Mouse (Mus musculus): Measurements from ENCODE around the gene Dock3. TPM values are rescaled to one million over a fixed set of nuclear protein-coding genes. Genes with fewer than 3 reads are reported as not detected.

Dock3 gene
- polyA plus RNA-seq, 1 experiment from 2014 or later, result 0.46 TPM

GRCm38 (mm10) chr9:106958452-106958851, 273.3 kb downstream of the Dock3 start:
- DNase-seq (ENCODE audit: low spot score) (no peak), ATAC-seq (replicated peaks; ENCODE audit: insufficient number of reproducible peaks, low FRiP score, low TSS enrichment, low read depth) (no peak)
- Histone ChIP-seq H3K4me3 (ENCODE audit: low read depth, low read length) (no peak overlapping the region), H3K4me1 (ENCODE audit: control insufficient read depth, insufficient read depth, low read length) (no peaks in the 10 kb centered on the region), H3K9ac (replicated peaks; ENCODE audit: low read length) (no peak overlapping the region), H3K9me3 (replicated peaks; ENCODE audit: control insufficient read depth, low read length) (no peaks in the 10 kb centered on the region), H3K4me2 (ENCODE audit: low read depth, low read length) (no peak overlapping the region), H3K27ac (replicated peaks; ENCODE audit: low read depth, low read length) (no peak overlapping the region), H3K36me3 (replicated peaks; ENCODE audit: control insufficient read depth, insufficient read depth, low read depth, low read length) (no peaks in the 10 kb centered on the region), H3K27me3 (ENCODE audit: control insufficient read depth, insufficient read depth, low read length) (no peaks in the 10 kb centered on the region)
- WGBS, result 83% methylated on average over 1 of the region's 1 CpGs

- H3K36me3 ChIP-seq (replicated peaks; ENCODE audit: control insufficient read depth, insufficient read depth, low read depth, low read length), result no peaks in the 10 kb centered on the region
- H3K27me3 ChIP-seq (ENCODE audit: control insufficient read depth, insufficient read depth, low read length), result no peaks in the 10 kb centered on the region
- ATAC-seq (replicated peaks; ENCODE audit: insufficient number of reproducible peaks, low FRiP score, low TSS enrichment, low read depth) (no peak), DNase-seq (ENCODE audit: low spot score) (no peak)
- no peaks in the 10 kb centered on the region for H3K9me3 ChIP-seq (replicated peaks; ENCODE audit: control insufficient read depth, low read length)
- H3K4me3 ChIP-seq (ENCODE audit: low read depth, low read length), result no peak overlapping the region
- no peak overlapping the region for H3K4me2 ChIP-seq (ENCODE audit: low read depth, low read length)
- H3K27ac ChIP-seq (replicated peaks; ENCODE audit: low read depth, low read length), result no peak overlapping the region
- H3K9ac ChIP-seq (replicated peaks; ENCODE audit: low read length), result no peak overlapping the region
- no peaks in the 10 kb centered on the region for H3K4me1 ChIP-seq (ENCODE audit: control insufficient read depth, insufficient read depth, low read length)
These were observed 276.2 kb downstream of the Dock3 start for GRCm38 (mm10) chr9:106955486-106955885.

- Histone ChIP-seq H3K4me3 (ENCODE audit: low read depth, low read length) (no peak overlapping the region), H3K27ac (replicated peaks; ENCODE audit: low read depth, low read length) (no peak overlapping the region), H3K36me3 (replicated peaks; ENCODE audit: control insufficient read depth, insufficient read depth, low read depth, low read length) (no peaks in the 10 kb centered on the region), H3K4me2 (ENCODE audit: low read depth, low read length) (no peak overlapping the region), H3K9me3 (replicated peaks; ENCODE audit: control insufficient read depth, low read length) (no peaks in the 10 kb centered on the region), H3K4me1 (ENCODE audit: control insufficient read depth, insufficient read depth, low read length) (no peaks in the 10 kb centered on the region), H3K27me3 (ENCODE audit: control insufficient read depth, insufficient read depth, low read length) (no peaks in the 10 kb centered on the region), H3K9ac (replicated peaks; ENCODE audit: low read length) (no peak overlapping the region)
- WGBS, result 92% methylated on average over 1 of the region's 1 CpGs
- DNase-seq (ENCODE audit: low spot score) (no peak), ATAC-seq (replicated peaks; ENCODE audit: insufficient number of reproducible peaks, low FRiP score, low TSS enrichment, low read depth) (no peak)
These were observed 296.7 kb downstream of the Dock3 start for GRCm38 (mm10) chr9:106934998-106935397.

- no peak overlapping the region for H3K4me3 ChIP-seq (ENCODE audit: low read depth, low read length)
- H3K4me2 ChIP-seq (ENCODE audit: low read depth, low read length), result no peak overlapping the region
- H3K27me3 ChIP-seq (ENCODE audit: control insufficient read depth, insufficient read depth, low read length), result no peaks in the 10 kb centered on the region
- ATAC-seq (replicated peaks; ENCODE audit: insufficient number of reproducible peaks, low FRiP score, low TSS enrichment, low read depth), result no peak
- H3K36me3 ChIP-seq (replicated peaks; ENCODE audit: control insufficient read depth, insufficient read depth, low read depth, low read length), result no peaks in the 10 kb centered on the region
- DNase-seq (ENCODE audit: low spot score), result no peak
- H3K4me1 ChIP-seq (ENCODE audit: control insufficient read depth, insufficient read depth, low read length), result no peaks in the 10 kb centered on the region
- H3K9ac ChIP-seq (replicated peaks; ENCODE audit: low read length), result no peak overlapping the region
- H3K27ac ChIP-seq (replicated peaks; ENCODE audit: low read depth, low read length), result no peak overlapping the region
- WGBS, result 84% methylated on average over 6 of the region's 6 CpGs
- no peaks in the 10 kb centered on the region for H3K9me3 ChIP-seq (replicated peaks; ENCODE audit: control insufficient read depth, low read length)
These were observed 316.8 kb downstream of the Dock3 start for GRCm38 (mm10) chr9:106914878-106915277.

- Histone ChIP-seq H3K9ac (replicated peaks; ENCODE audit: low read length) (no peak overlapping the region), H3K27me3 (ENCODE audit: control insufficient read depth, insufficient read depth, low read length) (no peaks in the 10 kb centered on the region), H3K27ac (replicated peaks; ENCODE audit: low read depth, low read length) (no peak overlapping the region), H3K9me3 (replicated peaks; ENCODE audit: control insufficient read depth, low read length) (no peaks in the 10 kb centered on the region), H3K4me1 (ENCODE audit: control insufficient read depth, insufficient read depth, low read length) (no peaks in the 10 kb centered on the region), H3K36me3 (replicated peaks; ENCODE audit: control insufficient read depth, insufficient read depth, low read depth, low read length) (no peaks in the 10 kb centered on the region), H3K4me2 (ENCODE audit: low read depth, low read length) (no peak overlapping the region), H3K4me3 (ENCODE audit: low read depth, low read length) (no peak overlapping the region)
- DNase-seq (ENCODE audit: low spot score) (peak; percentile 26), ATAC-seq (replicated peaks; ENCODE audit: insufficient number of reproducible peaks, low FRiP score, low TSS enrichment, low read depth) (no peak)
- 23% methylated on average over 1 of the region's 1 CpGs for WGBS
These were observed 317.9 kb downstream of the Dock3 start for GRCm38 (mm10) chr9:106913759-106914158.

- no peaks in the 10 kb centered on the region for H3K27me3 ChIP-seq (ENCODE audit: control insufficient read depth, insufficient read depth, low read length)
- H3K4me3 ChIP-seq (ENCODE audit: low read depth, low read length), result no peak overlapping the region
- DNase-seq (ENCODE audit: low spot score) (no peak), ATAC-seq (replicated peaks; ENCODE audit: insufficient number of reproducible peaks, low FRiP score, low TSS enrichment, low read depth) (no peak)
- WGBS, result 67% methylated on average over 1 of the region's 1 CpGs
- H3K36me3 ChIP-seq (replicated peaks; ENCODE audit: control insufficient read depth, insufficient read depth, low read depth, low read length), result no peaks in the 10 kb centered on the region
- no peaks in the 10 kb centered on the region for H3K9me3 ChIP-seq (replicated peaks; ENCODE audit: control insufficient read depth, low read length)
- H3K9ac ChIP-seq (replicated peaks; ENCODE audit: low read length), result no peak overlapping the region
- no peaks in the 10 kb centered on the region for H3K4me1 ChIP-seq (ENCODE audit: control insufficient read depth, insufficient read depth, low read length)
- H3K4me2 ChIP-seq (ENCODE audit: low read depth, low read length), result no peak overlapping the region
- no peak overlapping the region for H3K27ac ChIP-seq (replicated peaks; ENCODE audit: low read depth, low read length)
These were observed 320.1 kb downstream of the Dock3 start for GRCm38 (mm10) chr9:106911624-106912023.

GRCm38 (mm10) chr9:106908715-106909114, 323.0 kb downstream of the Dock3 start:
- Histone ChIP-seq H3K27ac (replicated peaks; ENCODE audit: low read depth, low read length) (no peak overlapping the region), H3K4me3 (ENCODE audit: low read depth, low read length) (no peak overlapping the region), H3K4me2 (ENCODE audit: low read depth, low read length) (no peak overlapping the region), H3K9ac (replicated peaks; ENCODE audit: low read length) (no peak overlapping the region), H3K9me3 (replicated peaks; ENCODE audit: control insufficient read depth, low read length) (no peaks in the 10 kb centered on the region), H3K36me3 (replicated peaks; ENCODE audit: control insufficient read depth, insufficient read depth, low read depth, low read length) (no peaks in the 10 kb centered on the region), H3K4me1 (ENCODE audit: control insufficient read depth, insufficient read depth, low read length) (no peaks in the 10 kb centered on the region), H3K27me3 (ENCODE audit: control insufficient read depth, insufficient read depth, low read length) (no peaks in the 10 kb centered on the region)
- 48% methylated on average over 5 of the region's 5 CpGs for WGBS
- DNase-seq (ENCODE audit: low spot score), result peak; percentile 30
- no peak for ATAC-seq (replicated peaks; ENCODE audit: insufficient number of reproducible peaks, low FRiP score, low TSS enrichment, low read depth)

GRCm38 (mm10) chr9:106908174-106908573, 323.5 kb downstream of the Dock3 start:
- DNase-seq (ENCODE audit: low spot score), result no peak
- H3K27me3 ChIP-seq (ENCODE audit: control insufficient read depth, insufficient read depth, low read length), result no peaks in the 10 kb centered on the region
- no peak overlapping the region for H3K9ac ChIP-seq (replicated peaks; ENCODE audit: low read length)
- ATAC-seq (replicated peaks; ENCODE audit: insufficient number of reproducible peaks, low FRiP score, low TSS enrichment, low read depth), result no peak
- no peaks in the 10 kb centered on the region for H3K9me3 ChIP-seq (replicated peaks; ENCODE audit: control insufficient read depth, low read length)
- H3K27ac ChIP-seq (replicated peaks; ENCODE audit: low read depth, low read length), result no peak overlapping the region
- 82% methylated on average over 3 of the region's 3 CpGs for WGBS
- no peak overlapping the region for H3K4me2 ChIP-seq (ENCODE audit: low read depth, low read length)
- no peak overlapping the region for H3K4me3 ChIP-seq (ENCODE audit: low read depth, low read length)
- no peaks in the 10 kb centered on the region for H3K4me1 ChIP-seq (ENCODE audit: control insufficient read depth, insufficient read depth, low read length)
- H3K36me3 ChIP-seq (replicated peaks; ENCODE audit: control insufficient read depth, insufficient read depth, low read depth, low read length), result no peaks in the 10 kb centered on the region
